Mouse (Mus musculus): Measurements from ENCODE around the gene Tcte2.

Gene Tcte2

DNA sequence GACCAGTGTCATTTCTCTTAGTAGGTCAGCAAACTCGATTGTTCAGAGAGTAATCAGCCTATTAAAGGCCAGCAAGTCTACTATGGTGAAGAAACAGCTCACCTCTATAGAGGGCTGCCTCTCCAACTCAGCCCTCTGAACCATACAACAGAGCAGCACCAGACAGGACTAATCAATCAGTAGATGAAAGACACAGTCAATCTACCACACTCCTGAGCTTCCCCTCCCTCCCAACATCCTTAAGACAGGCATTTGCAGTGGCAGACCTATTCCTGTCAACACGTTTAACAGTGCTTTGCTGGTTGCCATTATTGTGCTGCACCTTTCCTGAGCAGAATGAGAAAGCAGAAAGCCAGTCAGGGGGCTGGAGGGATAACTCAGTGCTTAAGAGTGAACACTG is 16.3 kb downstream of the Tcte2 start:
- DNase-seq (ENCODE audit: low spot score) = no peak

DNA sequence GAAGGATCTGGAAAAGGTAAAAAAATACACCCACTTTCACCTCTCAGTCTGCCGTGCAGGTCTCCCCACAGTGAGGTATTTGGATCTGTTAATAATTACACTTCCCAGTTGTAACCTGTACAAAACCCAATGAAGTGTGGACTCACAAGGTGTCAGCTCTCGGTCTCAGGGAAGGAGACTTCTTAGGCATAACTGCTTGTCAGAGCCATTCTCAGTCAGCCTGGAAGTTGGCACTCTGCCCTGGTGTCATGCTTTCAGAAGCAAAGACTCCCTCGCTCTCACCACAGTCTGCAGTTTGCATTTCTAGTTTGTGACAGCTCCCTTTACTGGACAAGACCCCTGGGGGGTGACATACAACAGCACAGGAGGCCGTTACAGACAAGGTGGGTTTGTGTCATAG is 16.8 kb downstream of the Tcte2 start:
- peak; percentile 27 for DNase-seq (ENCODE audit: low spot score)

DNA sequence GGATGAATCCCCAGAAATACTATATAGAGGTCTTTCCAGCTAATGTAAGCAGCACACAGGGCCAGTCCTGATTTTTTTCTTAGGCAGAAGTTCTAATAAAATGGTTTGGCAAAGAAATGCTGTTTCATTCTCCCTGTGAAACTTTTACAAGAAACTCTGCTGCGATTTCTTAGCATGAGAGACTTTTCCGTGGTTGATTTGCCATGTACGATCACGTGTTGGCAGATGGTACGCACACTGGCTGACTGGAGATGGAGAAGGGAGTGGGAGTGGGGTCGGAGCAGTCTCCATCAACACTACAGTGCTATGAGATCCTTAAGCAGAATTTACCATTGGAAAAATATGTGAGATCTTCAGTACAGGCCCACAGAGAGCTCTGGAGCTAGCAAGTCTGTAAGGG is 17.4 kb downstream of the Tcte2 start:
- DNase-seq (ENCODE audit: low spot score) = no peak

DNA sequence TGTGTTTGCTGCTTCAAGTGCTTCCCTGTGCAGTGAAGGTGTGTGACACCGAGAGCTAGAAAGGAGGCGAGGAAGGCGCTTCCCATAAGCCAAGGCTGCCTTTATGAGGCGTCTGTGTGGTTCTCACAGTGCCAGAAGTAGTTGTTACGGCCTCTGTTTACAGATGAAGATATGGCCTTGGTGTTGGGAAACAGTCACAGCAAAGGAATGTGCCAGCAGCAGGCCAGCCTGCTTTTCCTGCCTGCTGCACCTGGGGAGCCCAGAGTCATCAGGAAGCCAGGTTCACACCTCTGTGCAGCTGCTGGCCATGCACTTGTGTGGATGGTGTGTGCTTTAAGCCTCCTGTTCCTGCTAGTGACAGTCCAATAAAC is 17.9 kb downstream of the Tcte2 start:
- no peak for DNase-seq (ENCODE audit: low spot score)

DNA sequence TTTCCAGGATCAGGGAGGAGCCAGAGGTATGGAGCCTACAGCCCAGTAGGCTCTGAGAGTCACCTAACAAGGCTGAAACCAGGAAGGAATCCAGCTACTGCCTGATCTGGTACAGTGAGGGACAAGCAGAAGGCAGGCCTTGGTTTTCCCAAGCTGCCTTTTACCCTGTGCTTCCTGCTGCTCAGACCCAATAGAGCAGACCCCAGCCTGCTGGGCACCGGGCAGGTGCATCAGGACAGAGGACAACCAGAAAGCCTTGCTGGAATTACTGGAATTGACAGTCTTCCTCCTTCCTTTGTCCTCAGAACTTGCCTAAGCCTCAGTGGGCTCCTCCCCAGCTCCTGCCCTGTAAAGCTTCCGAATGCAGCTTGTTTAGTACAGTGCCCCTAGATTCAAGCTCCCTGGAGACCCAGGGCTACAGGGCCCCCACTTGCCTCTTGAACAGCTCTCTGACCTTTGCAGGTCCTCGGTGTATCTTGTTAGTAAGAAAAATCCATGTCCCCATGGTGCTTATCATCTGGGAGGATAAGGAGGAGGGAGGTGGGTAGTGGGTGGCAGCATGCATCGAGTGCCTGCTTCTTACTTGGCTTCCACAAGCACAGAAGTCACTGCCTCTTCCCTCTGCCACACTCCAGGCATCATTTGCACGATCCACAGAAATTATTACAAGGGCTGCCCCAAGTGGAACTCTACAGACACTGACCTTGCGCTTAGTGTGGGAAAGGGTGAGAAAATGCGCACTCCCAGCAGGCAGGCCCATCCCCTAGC is 18.5 kb downstream of the Tcte2 start:
- DNase-seq (ENCODE audit: low spot score) = no peak

DNA sequence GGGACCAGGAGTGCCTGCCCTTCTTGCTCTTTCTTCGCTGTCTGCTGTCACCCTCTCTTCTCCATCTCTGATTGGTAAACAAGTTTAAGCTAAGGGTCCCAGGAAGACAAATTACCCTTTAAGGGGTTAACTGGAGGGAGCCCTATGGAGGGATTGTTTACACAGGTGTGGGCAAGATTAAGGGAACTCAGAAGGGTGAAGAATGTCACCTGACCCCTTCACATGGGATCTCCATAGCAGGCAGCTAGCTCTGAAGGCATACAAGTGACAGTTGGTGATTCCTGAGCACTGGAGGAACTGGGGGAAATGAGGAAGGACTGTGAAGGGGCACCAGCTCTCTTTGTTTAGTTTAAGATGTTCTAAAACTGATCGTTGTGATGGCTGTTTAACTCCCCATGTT is 19.3 kb downstream of the Tcte2 start:
- no peak for DNase-seq (ENCODE audit: low spot score)

DNA sequence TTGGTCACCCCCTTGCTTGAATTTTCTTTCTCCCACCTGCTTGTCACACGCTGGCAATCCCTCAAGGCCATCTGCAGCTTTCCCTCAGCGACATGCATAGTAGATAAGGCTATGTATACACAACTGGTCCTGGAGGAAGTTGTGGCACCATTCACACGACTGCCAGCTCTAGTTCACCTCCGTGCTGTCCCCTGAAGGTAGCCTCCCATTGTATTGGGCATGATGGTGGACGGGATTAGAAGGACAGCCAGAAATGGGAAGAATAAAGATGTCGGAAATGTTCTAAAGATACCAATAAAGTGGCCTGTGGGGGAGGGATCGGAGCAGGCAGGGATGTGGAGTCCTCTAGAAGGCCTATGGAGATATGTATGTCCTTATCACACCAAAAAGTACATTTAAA is 20.0 kb downstream of the Tcte2 start:
- DNase-seq (ENCODE audit: low spot score) = no peak

DNA sequence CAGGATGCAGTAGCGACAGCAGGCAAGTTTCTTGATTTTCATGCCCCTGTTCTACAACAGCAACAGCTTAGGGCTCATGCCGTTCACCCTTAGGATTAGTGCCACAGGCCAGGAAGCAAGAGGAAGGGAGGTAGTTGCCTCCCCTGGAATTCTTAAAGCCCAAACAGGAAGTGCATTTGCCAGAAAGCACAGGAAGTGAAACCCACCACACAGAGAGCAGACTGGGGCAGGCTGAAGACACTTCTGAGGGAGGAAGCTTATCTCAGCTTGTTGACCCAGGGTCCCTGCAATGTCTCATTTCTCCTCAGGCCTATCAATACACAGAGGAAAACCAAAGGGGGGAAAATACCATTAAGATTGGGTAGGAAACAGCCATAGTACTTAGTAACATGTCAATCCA is 20.8 kb downstream of the Tcte2 start:
- DNase-seq (ENCODE audit: low spot score) = no peak

DNA sequence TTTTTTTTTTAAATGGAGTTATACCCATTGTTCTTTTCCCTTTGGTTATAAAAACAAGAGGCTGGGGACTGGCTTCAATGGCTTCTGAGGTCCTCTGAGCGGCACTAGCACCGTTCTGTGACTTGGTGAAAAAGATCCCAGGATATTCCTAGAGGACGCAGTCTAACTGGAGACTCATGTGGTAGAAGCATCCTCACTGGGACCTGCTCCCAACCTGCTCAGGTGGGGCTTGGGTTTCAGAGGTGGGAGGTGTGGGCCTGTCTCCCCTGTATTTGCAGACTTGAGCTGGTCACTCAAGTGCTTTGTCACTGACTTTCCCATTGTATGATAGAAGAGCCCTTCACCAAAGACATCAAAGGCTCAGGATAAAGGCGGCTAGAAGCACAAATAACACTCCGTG is 21.6 kb downstream of the Tcte2 start:
- no peak for DNase-seq (ENCODE audit: low spot score)

DNA sequence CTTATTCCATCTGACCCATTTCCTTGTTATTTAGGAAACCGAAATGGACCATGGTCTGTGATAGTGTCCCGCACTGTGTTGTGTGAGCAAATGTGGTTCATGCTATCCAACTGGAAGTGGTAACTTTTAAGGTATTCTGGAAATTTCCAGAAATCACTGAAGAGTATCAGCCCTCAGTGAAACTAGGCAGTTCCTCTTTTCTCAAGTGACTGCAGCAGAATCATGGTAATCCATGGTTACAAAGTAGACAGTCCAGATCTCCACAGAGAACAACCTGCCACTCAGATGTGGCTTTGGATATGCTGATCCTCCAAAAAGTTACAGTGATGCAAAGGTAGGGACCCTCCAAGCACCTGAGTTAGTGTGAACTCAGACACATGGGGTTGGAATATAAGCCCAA is 22.7 kb downstream of the Tcte2 start:
- DNase-seq (ENCODE audit: low spot score) = no peak

DNA sequence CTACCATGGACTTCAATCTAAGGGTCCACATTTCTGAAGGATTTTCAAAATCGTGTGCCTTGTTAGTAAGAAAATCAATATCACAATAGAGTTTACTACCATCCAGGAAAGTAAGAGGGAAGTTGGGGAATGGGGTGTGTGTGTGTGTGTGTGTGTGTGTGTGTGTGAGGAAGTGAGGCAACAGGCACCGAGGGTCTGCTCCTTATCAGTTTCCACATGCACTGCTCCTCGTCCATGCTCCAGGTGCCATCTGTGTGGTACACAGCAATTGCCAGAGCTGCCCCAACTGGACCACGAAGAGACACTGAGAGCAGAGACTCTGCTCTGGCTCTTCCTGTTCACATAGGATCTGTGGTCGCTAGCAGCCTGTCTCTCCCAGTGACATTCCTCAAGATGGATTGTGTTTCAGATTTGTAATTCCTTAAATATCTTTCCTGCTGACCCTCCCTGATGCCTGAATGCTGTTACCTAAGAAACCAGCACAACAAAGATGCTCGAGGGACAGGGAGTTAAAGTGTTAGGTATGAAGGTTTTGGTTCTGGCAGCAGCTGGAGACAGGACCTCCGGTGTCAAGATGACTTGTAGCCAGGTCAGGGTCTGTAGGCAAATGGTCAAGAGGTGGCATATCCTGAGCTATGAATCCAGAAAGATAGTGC is 23.4 kb downstream of the Tcte2 start:
- no peak for DNase-seq (ENCODE audit: low spot score)

DNA sequence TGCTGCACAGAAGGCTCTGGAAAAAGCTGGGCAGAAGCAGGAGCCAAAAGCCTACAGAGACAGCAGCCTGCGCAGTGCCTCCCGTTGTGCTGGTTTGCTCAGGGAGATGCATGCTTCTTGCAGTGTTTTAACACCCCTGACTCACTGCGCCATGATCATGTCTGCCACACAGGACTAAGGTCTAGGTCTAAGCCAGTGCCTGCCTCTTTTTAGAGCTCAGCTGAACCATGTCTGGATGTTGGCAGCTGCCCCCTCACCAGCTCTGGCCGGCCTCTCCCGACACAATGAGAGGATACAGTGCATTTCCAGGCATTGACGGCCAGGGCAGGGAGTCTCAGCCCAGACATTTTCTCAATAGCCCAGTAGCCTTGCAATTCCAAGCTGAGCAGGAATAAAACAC is 24.3 kb downstream of the Tcte2 start:
- DNase-seq (ENCODE audit: low spot score) = no peak

DNA sequence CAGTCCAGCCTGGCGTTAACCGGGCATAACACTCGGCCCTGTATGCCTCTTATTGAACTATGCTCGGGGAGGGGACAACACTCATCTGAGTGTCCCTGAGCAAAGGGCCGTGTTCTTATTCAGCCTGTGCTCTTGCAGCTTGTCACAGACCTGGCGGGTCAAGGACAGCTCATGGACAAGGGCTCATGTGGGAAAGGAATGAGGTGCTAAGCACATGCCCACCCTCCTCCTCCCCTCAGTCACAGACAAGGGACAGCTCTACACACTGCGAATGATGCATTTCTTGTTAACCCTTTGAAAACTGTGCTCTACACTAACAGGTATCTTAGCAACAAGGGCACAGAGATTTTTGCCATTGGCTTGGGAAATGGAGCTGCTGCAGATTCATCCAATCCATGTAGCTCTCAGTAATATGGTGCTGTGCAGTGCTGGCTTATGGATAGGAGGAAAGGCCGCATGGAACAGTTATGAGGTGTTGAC is 25.8 kb downstream of the Tcte2 start:
- DNase-seq (ENCODE audit: low spot score) = no peak

DNA sequence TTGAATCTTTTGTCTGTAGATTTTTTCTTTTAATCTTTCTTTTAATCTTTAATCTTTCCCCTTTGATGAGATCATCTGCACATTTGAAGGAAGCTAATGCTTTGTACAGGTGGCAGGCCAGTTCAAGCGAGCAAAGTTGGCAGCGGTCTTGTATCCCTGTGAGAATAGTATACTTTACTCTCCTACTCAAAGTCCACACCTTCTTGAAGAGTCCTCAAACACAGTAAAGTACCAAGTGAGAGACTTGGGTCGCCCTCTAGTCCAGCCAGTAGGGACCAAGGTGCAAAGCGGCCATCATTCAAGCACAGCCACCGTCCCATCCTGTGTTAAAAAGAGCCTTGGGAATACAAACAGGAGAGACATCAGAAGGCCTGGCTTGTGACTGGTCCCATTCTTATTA is 26.6 kb downstream of the Tcte2 start:
- DNase-seq (ENCODE audit: low spot score) = no peak

DNA sequence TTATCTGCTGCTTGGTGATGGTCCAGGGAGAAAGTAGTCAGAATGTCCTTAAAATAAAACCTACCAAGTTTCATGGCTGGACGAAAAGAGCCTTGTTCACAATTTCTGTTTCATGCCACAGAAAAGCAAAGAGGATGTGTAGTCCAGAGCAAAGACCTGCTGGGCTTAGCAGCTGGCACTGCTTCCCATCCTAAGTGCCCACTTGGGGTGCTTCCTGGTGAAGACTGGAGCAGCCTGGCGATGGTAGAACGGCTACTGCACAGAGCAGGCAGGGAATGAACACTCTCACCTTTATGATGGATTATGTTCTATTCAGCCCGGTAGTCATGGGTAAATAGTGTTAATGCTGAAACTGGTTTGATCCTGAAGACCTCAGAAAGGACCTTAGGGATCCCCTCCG is 27.7 kb downstream of the Tcte2 start:
- no peak for DNase-seq (ENCODE audit: low spot score)

DNA sequence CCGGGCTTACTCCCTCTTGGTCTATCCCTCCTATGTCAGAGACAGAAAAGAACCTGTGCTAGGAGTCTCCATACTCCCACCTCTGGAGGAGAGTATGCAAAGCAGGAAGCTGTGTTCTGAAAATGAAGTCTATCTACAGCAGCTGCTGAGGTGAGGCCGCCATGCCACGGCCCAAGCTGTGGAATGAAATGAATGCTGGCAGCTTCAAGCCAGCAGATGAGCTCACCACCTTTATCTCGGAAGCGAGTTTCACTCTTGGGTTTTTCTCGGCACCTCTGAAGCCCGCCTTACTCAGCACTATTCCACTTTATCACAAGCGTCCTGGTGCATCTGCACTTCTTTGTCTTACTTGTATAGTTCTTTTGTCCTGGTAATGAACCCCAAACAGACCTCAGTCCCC is 28.9 kb downstream of the Tcte2 start:
- no peak for DNase-seq (ENCODE audit: low spot score)

DNA sequence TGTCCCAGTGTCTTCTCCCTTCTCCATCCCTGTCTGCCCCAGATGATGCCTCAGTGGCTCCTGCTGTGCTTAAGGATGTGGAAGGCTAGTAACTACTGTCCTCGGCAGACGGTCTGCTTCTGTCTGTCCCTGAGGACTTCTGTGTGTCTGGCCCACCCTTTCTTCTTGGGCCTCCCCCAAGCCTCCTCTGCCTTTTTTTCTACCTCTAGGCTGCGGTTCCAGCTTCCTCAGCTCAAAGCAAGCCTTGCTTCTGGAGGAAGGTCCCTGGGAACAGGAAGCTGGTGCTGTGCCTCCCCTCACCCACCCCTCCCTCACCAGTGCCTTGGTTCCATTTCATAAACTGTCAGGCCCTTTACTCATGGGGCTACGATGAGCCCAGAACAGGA is 29.9 kb downstream of the Tcte2 start:
- no peak for DNase-seq (ENCODE audit: low spot score)

DNA sequence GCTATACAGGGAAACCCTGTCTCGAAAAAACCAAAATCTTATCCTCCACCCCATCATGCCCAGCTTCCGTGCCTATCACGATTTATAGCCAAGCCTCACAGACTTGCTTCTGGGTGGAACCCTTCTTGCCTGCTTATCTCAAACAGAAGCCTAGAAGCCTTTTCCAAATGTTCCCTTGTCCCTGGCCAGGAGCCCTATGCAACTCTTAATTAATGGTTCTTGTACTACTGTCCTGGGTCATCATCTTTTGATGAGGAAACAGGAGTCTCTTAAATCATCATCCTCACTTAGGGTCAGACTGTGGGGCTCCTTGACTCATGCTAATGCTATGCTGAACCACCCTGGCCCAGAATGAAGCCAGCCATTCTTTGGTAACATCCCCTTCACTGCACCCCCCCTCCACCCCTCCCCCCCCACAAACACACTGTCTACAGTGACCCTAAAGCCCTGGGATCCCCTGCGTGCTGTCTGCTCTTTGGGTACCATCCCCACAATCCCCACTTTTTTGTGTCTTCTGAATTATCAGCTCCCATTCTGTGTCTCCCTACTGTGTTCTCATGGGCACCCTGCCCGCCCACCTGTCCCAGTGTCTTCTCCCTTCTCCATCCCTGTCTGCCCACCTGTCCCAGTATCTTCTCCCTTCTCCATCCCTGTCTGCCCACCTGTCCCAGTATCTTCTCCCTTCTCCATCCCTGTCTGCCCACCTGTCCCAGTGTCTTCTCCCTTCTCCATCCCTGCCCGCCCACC is 30.5 kb downstream of the Tcte2 start:
- no peak for DNase-seq (ENCODE audit: low spot score)

DNA sequence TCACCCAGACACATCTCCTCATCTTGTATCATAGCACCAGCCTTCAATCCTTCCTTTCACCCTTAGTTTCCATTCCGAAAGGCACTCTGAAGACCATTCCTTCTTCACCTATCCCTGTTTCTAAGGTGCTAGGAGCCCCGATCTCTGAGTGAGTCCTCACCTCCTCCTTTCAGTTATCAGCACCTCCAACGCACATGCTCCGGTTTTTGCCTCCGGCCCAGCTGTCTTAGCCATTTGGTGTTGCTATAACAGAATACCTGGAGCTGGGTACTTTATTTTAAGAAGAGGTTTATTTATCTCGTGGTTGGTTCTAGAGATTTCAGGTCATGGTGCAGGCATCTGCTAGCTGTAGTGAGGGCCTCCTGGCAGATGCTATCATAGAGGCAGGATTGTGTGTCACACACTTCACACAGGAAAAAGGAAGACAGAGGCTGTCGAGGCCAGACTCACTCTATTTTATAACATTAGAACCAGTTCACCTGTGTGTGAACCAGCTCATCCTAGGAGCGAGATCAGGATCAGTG is 34.7 kb downstream of the Tcte2 start:
- DNase-seq (ENCODE audit: low spot score) = no peak

DNA sequence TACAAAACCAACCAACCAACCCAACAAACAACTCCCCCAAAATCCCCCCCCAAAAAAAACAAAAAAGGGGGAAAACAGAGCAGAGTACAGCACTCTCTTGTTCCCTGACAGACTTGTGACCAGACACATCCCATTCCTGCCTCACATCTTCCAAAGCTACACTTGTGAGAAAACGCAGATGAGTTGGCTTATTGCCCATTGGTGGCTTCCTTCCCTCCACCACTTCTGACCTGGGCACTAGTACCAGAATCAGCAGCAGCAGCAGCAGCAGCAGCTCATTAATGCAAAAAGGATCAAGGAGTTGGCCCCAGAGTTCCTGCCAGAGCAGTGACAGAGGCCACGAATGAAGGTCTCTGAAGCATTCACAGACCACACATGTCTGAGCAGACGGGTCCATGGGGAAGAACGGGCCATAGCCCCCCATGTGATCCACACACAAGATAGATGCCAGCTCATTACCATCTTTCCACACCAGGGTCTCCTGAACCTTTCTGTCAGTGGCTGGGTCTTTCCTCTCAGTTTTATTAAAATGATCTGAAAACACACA is 36.5 kb downstream of the Tcte2 start:
- DNase-seq (ENCODE audit: low spot score) = no peak

DNA sequence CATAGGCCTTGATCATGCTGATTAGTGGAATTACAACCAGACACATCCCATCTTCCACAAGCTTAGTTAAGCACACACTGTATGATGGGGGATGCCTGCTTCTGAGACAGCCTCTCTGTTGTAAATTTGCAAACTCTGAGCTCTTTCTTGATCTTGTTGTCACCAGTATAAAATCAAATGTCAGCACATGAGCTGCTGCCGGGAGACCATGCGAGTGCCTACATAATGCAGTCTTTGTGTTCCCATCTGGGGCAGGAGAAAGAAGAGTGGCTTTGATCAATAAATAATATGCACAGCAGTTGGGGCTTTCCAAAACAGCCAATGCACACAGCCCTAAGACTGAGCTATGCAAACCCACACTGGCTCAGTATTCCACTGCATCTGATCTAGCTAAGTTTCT is 39.2 kb downstream of the Tcte2 start:
- DNase-seq (ENCODE audit: low spot score) = no peak

DNA sequence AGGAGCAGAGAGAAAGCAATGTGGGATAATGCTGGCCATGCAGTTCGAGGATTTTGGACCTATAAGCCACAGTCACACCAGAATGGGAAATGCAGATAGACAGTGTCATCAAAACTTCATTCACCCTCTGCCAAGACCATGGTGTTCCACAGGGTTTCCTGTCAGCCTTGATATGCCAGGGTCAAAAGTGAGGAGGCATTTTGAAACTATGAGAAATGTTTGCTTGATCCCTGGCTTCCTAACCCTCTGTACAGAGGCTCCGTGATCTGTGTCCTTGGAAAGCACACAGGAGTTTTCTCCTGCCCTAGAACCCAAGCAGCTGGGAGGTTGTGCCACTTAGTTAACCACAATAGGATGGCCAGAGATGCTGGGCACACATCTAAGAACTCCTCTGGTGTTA is 40.3 kb downstream of the Tcte2 start:
- no peak for DNase-seq (ENCODE audit: low spot score)

DNA sequence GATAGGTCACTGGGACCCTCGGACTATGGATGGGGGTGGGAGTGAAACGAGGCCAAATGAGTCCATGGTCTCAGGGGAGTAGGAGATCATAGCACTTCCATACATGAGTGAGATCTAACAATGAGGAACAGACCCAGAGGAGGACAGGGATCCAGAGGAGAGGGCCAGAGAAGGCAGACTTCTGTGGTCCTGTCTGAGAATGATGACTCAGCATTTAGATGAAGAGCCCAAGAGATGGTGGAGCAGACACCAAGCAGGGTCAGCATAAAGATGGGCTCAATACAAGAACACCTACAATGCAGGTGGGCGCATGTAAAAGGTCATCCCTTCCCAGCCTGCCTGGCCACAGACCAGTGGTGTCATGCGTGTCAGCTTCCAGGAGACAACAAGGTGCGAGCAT is 41.4 kb downstream of the Tcte2 start:
- DNase-seq (ENCODE audit: low spot score) = no peak

Measured in ovary, postnatal 10 days (tissue).